Mouse (Mus musculus): ENCODE data around the gene Pacsin1. TPM values are rescaled to one million over a fixed set of nuclear protein-coding genes. Genes with fewer than 3 reads are reported as not detected.
A peak's percentile ranks its signal among the peaks of the same experiment; 100 is the strongest.
"Not testable (repeated sequence)": the region's sequence is repeated elsewhere in the genome, so short reads cannot be mapped to it uniquely, and the experiment has no call there.

Pacsin1 gene
- 1 to 10 TPM in 1 of 2 experiments, under 1 TPM in 1; 0.33 to 1.8 TPM for total RNA-seq (2021)
- long read RNA-seq, experiment 1, result 0 reads
- long read RNA-seq, experiment 2, result 0 reads

- DNase-seq, result peak; percentile 25
Observed at GRCm38 (mm10) chr17:27655089-27656010, at the start of gene Pacsin1. Gene Pacsin1 (plus strand): TSS chr17:27655509.

- no peak for DNase-seq
Observed at GRCm38 (mm10) chr17:27609576-27609975, 45.7 kb upstream of the Pacsin1 start.

- DNase-seq, result no peak
Observed at GRCm38 (mm10) chr17:27610679-27611518, 44.4 kb upstream of the Pacsin1 start.

GRCm38 (mm10) chr17:27611519-27611884 lies 43.8 kb upstream of the Pacsin1 start:
- DNase-seq, result no peak

- DNase-seq, result no peak
Observed at GRCm38 (mm10) chr17:27611994-27612393, 43.3 kb upstream of the Pacsin1 start.

GRCm38 (mm10) chr17:27613016-27613415 lies 42.3 kb upstream of the Pacsin1 start:
- no peak for DNase-seq

- no peak for DNase-seq
Observed at GRCm38 (mm10) chr17:27615388-27615787, 39.9 kb upstream of the Pacsin1 start.

- no peak for DNase-seq
Observed at GRCm38 (mm10) chr17:27621161-27621560, 34.1 kb upstream of the Pacsin1 start.

- DNase-seq, result no peak
Observed at GRCm38 (mm10) chr17:27621705-27622531, 33.4 kb upstream of the Pacsin1 start.

GRCm38 (mm10) chr17:27622611-27623359 lies 32.5 kb upstream of the Pacsin1 start:
- peak; percentile 54 for DNase-seq

- peak; percentile 91 for DNase-seq
Observed at GRCm38 (mm10) chr17:27623360-27624326, 31.7 kb upstream of the Pacsin1 start, which contains the start of gene Nudt3. Gene Nudt3 (minus strand): TSS chr17:27623495.

GRCm38 (mm10) chr17:27625455-27626251 lies 29.7 kb upstream of the Pacsin1 start:
- no peak for DNase-seq

- no peak for DNase-seq
Observed at GRCm38 (mm10) chr17:27626681-27627080, 28.6 kb upstream of the Pacsin1 start.

- no peak for DNase-seq
Observed at GRCm38 (mm10) chr17:27627451-27627850, 27.9 kb upstream of the Pacsin1 start.

- no peak for DNase-seq
Observed at GRCm38 (mm10) chr17:27628376-27628775, 26.9 kb upstream of the Pacsin1 start.

- DNase-seq, result peak; percentile 82
Observed at GRCm38 (mm10) chr17:27629249-27630020, 25.9 kb upstream of the Pacsin1 start.

- DNase-seq, result peak; percentile 88
Observed at GRCm38 (mm10) chr17:27634871-27635574, 20.3 kb upstream of the Pacsin1 start, which contains the start of gene RPS10-NUDT3. Gene RPS10-NUDT3 (minus strand): TSS chr17:27635222.

- not testable (repeated sequence) for DNase-seq
Observed at GRCm38 (mm10) chr17:27635575-27635903, 19.8 kb upstream of the Pacsin1 start.
